Mouse (Mus musculus) Patski (cell line): ENCODE measurements around the gene Rfwd3. TPM values are rescaled to one million over a fixed set of nuclear protein-coding genes. Genes with fewer than 3 reads are reported as not detected.
"Not testable (repeated sequence)": the region's sequence is repeated elsewhere in the genome, so short reads cannot be mapped to it uniquely, and the experiment has no call there.

Experiments used
- ATAC-seq: fragments of 100-300 bp; one replicate; pipeline ENCODE4 v1.8.0; 2021
- CTCF ChIA-PET: fragments of 350-600 bp; sonication (Branson Sonifier 250); formaldehyde crosslinking; loops from one replicate; lab custom pipeline; 2022; ENCODE audit warnings: inconsistent platforms; lab: Charles Lee
- POLR2A ChIA-PET: fragments of 350-600 bp; sonication (Branson Sonifier 250); formaldehyde crosslinking; loops from one replicate; lab custom pipeline; 2022; ENCODE audit warnings: antibody characterized with exemption, inconsistent platforms; lab: Charles Lee
- DNase-seq: peaks from one replicate; pipeline ENCODE4 v3.0.0-alpha.2; 2011; ENCODE audit warnings: low read depth, low spot score
- H3K27me3 ChIP-seq: fragments of 371-371 bp; one replicate; pipeline ENCODE4 v1.5.1; 2021
- CTCF ChIP-seq: fragments of 100-300 bp; IDR thresholded peaks from one replicate; pipeline ENCODE4 v1.5.1; 2021
- in situ Hi-C: fragments of 300-500 bp; cut with MboI; formaldehyde crosslinking; loops from 3 replicates; pipeline ENCODE4 v1.11.1; 2018; ENCODE audit warnings: low pct_unique_long_range_greater_than_20kb, mixed read lengths
- polyA plus RNA-seq: library from polyadenylated mRNA; unstranded; gene quantifications from one replicate; pipeline ENCODE4 v1.2.3, GENCODE M21; 2021

The Rfwd3 gene
- polyA plus RNA-seq, 1 experiment from 2014 or later, result 39.5 TPM

- POLR2A ChIA-PET, result no interaction called here
- ATAC-seq, result no peak
These were observed 14.4 kb downstream of the Rfwd3 start for GRCm38 (mm10) chr8:111285603-111286002.

GRCm38 (mm10) chr8:111282093-111282492 is 17.9 kb downstream of the Rfwd3 start:
- no peak for TF ChIP-seq CTCF
- CTCF ChIA-PET, result interaction anchor here (1.2 kb wide), 1 partner anchor 10 kb away, joined by 3 read pairs; no protein-coding TSS in a partner anchor

More at GRCm38 (mm10) chr8:111285603-111286002, 14.4 kb downstream of the Rfwd3 start:
- no peak for DNase-seq
- CTCF ChIA-PET, result interaction anchor here (1.7 kb wide), 1 partner anchor 14 kb away, joined by 3 read pairs; no protein-coding TSS in a partner anchor
- in situ Hi-C loops, result no loop called here
- no peak for TF ChIP-seq CTCF
- H3K27me3 ChIP-seq, result no peaks in the 10 kb centered on the region

GRCm38 (mm10) chr8:111268277-111268676 is 31.7 kb downstream of the Rfwd3 start:
- peak; percentile 43 for TF ChIP-seq CTCF
- ChIA-PET POLR2A (no interaction called here), CTCF (interaction anchor here (1.1 kb wide), 1 partner anchor 117 kb away, joined by 3 read pairs; no protein-coding TSS in a partner anchor)
- DNase-seq (no peak), ATAC-seq (no peak)
- no peaks in the 10 kb centered on the region for H3K27me3 ChIP-seq
- in situ Hi-C loops, result no loop called here

More at GRCm38 (mm10) chr8:111282093-111282492, 17.9 kb downstream of the Rfwd3 start:
- H3K27me3 ChIP-seq, result no peaks in the 10 kb centered on the region
- ATAC-seq (no peak), DNase-seq (no peak)
- in situ Hi-C loops, result no loop called here
- POLR2A ChIA-PET, result no interaction called here

- POLR2A ChIA-PET, H3K27me3 ChIP-seq, CTCF ChIA-PET, DNase-seq, in situ Hi-C loops, ATAC-seq: not testable (repeated sequence)
These were observed 33.9 kb downstream of the Rfwd3 start for GRCm38 (mm10) chr8:111266161-111266560.

- in situ Hi-C loops, result no loop called here
- no peak for TF ChIP-seq CTCF
- ChIA-PET POLR2A (no interaction called here), CTCF (no interaction called here)
- ATAC-seq (no peak), DNase-seq (no peak)
- H3K27me3 ChIP-seq, result no peaks in the 10 kb centered on the region
These were observed 35.3 kb downstream of the Rfwd3 start for GRCm38 (mm10) chr8:111264693-111265220.

GRCm38 (mm10) chr8:111261981-111262381 is 38.0 kb downstream of the Rfwd3 start:
- no peaks in the 10 kb centered on the region for H3K27me3 ChIP-seq
- no peak for TF ChIP-seq CTCF
- ATAC-seq (no peak), DNase-seq (no peak)
- in situ Hi-C loops, result no loop called here
- CTCF ChIA-PET, result interaction anchor here (1.3 kb wide), 1 partner anchor 155 kb away, joined by 5 read pairs; no protein-coding TSS in a partner anchor
- POLR2A ChIA-PET, result no interaction called here

- in situ Hi-C loops, result no loop called here
- ATAC-seq (no peak), DNase-seq (no peak)
- no peaks in the 10 kb centered on the region for H3K27me3 ChIP-seq
- no peak for TF ChIP-seq CTCF
- CTCF ChIA-PET, result no interaction called here
- POLR2A ChIA-PET, result no interaction called here
These were observed 39.8 kb downstream of the Rfwd3 start for GRCm38 (mm10) chr8:111260251-111260650.

- ATAC-seq, result peak; percentile 15
These were observed 40.6 kb downstream of the Rfwd3 start for GRCm38 (mm10) chr8:111259408-111259741.

GRCm38 (mm10) chr8:111258631-111259407 is 41.2 kb downstream of the Rfwd3 start, which contains the start of gene Glg1:
Glg1 (minus strand) TSS chr8:111259216.
- no peaks in the 10 kb centered on the region for H3K27me3 ChIP-seq
- no peak for TF ChIP-seq CTCF
- DNase-seq (peak; percentile 56), ATAC-seq (peak; percentile 83)
- CTCF ChIA-PET, result interaction anchor here (2.3 kb wide), 1 partner anchor 12 kb away, joined by 8 read pairs; no protein-coding TSS in a partner anchor
- POLR2A ChIA-PET, result interaction anchor here (0.8 kb wide), 1 partner anchor 16 kb away, joined by 3 read pairs; no protein-coding TSS in a partner anchor
- in situ Hi-C loops, result loop anchor here (10.0 kb wide), 1 partner anchor 104 kb away; no protein-coding TSS in a partner anchor

More at GRCm38 (mm10) chr8:111259408-111259741, 40.6 kb downstream of the Rfwd3 start:
- ChIA-PET POLR2A (no interaction called here), CTCF (no interaction called here)
- no peaks in the 10 kb centered on the region for H3K27me3 ChIP-seq
- DNase-seq, result no peak
- no peak for TF ChIP-seq CTCF
- in situ Hi-C loops, result loop anchor here (10.0 kb wide), 1 partner anchor 105 kb away; no protein-coding TSS in a partner anchor

- no peak for TF ChIP-seq CTCF
- DNase-seq (no peak), ATAC-seq (peak; percentile 48)
- no peaks in the 10 kb centered on the region for H3K27me3 ChIP-seq
- in situ Hi-C loops, result loop anchor here (10.0 kb wide), 1 partner anchor 103 kb away; no protein-coding TSS in a partner anchor
- CTCF ChIA-PET, result interaction anchor here (2.3 kb wide), 1 partner anchor 12 kb away, joined by 8 read pairs; no protein-coding TSS in a partner anchor
- POLR2A ChIA-PET, result interaction anchor here (0.8 kb wide), 1 partner anchor 15 kb away, joined by 3 read pairs; no protein-coding TSS in a partner anchor
These were observed 41.9 kb downstream of the Rfwd3 start for GRCm38 (mm10) chr8:111258010-111258630.
